Mouse (Mus musculus) subcutaneous adipose tissue, adult 2 months (tissue): Measurements from ENCODE around the gene Nsmce1. TPM values are rescaled to one million over a fixed set of nuclear protein-coding genes. Genes with fewer than 3 reads are reported as not detected.

Experiments
- polyA plus RNA-seq: library from polyadenylated mRNA; depleted of rRNA; stranded (reverse); fragments of >200 nt; gene quantifications from 2 replicates; pipeline ENCODE4 v1.2.3, GENCODE M21; 2012; ENCODE audit warnings: low replicate concordance; rRNA removed

Gene Nsmce1
- 40.6 and 55.3 TPM in 2 replicates for polyA plus RNA-seq

GRCm38 (mm10) chr7:125490947-125491735, at the start of gene Nsmce1:
TSS of gene Nsmce1 (minus strand) at chr7:125491596.

GRCm38 (mm10) chr7:125444464-125445401, 46.7 kb downstream of the Nsmce1 start, which contains the start of gene Kdm8:
TSS of gene Kdm8 (plus strand) at chr7:125444676.

Other genes starting within 250 kb of the Nsmce1 start
- 4.2 and 6.5 TPM in 2 replicates for gene Kdm8, start 46.9 kb downstream of the Nsmce1 start, polyA plus RNA-seq
- gene Il4ra, start 60.5 kb upstream of the Nsmce1 start, polyA plus RNA-seq = 47.7 and 117 TPM in 2 replicates
- 1.4 and 6.0 TPM in 2 replicates for gene Il21r, start 111.8 kb upstream of the Nsmce1 start, polyA plus RNA-seq
- 37.3 and 50.7 TPM in 2 replicates for gene Gtf3c1, start 216.2 kb upstream of the Nsmce1 start, polyA plus RNA-seq
- gene D430042O09Rik, start 216.3 kb upstream of the Nsmce1 start, polyA plus RNA-seq = 13.7 and 19.4 TPM in 2 replicates